Mouse (Mus musculus) forebrain, embryonic 16.5 days (tissue): Measurements from ENCODE around the gene Sppl2c. TPM values are rescaled to one million over a fixed set of nuclear protein-coding genes. Genes with fewer than 3 reads are reported as not detected.
A peak's percentile ranks its signal among the peaks of the same experiment; 100 is the strongest.

Experiments used
- ATAC-seq: fragments of 200-750 bp; cut with Nextera tagmentation; 2 replicates; pipeline ENCODE4 v1.8.0; 2017; ENCODE audit warnings: mild to moderate bottlenecking, moderate library complexity
- H3K27ac ChIP-seq: fragments of 300-500 bp; sonication (generic); 2 replicates; pipeline ENCODE4 v1.5.1; 2014; ENCODE audit warnings: low read length, control low read depth
- H3K27me3 ChIP-seq: fragments of 300-500 bp; sonication (generic); replicated peaks from 2 replicates; pipeline ENCODE4 v1.6.1; 2014; ENCODE audit warnings: low read length; ENCODE audit not compliant: control insufficient read depth, insufficient read depth
- H3K36me3 ChIP-seq: fragments of 300-500 bp; sonication (generic); 2 replicates; pipeline ENCODE4 v1.6.1; 2014; ENCODE audit not compliant: control insufficient read depth, insufficient read depth
- H3K4me1 ChIP-seq: fragments of 300-500 bp; sonication (generic); replicated peaks from 2 replicates; pipeline ENCODE4 v1.6.1; 2014; ENCODE audit warnings: low read length; ENCODE audit not compliant: control insufficient read depth, insufficient read depth
- H3K4me2 ChIP-seq: fragments of 300-500 bp; sonication (generic); 2 replicates; pipeline ENCODE4 v1.6.1; 2014; ENCODE audit warnings: mild to moderate bottlenecking, low read length, control low read depth
- H3K4me3 ChIP-seq: fragments of 300-500 bp; sonication (generic); replicated peaks from 2 replicates; pipeline ENCODE4 v1.5.1; 2014; ENCODE audit warnings: mild to moderate bottlenecking, low read length, control low read depth
- H3K9ac ChIP-seq: fragments of 300-500 bp; sonication (generic); replicated peaks from 2 replicates; pipeline ENCODE4 v1.6.1; 2014; ENCODE audit warnings: low read depth, low read length, control low read depth
- H3K9me3 ChIP-seq: fragments of 300-500 bp; sonication (generic); 2 replicates; pipeline ENCODE4 v1.6.1; 2016; ENCODE audit warnings: low read length; ENCODE audit not compliant: control insufficient read depth
- WGBS: fragments of 180-500 bp; shearing (Covaris S2); extraction: QIAGEN DNeasy Blood & Tissue Kit; methylation state at CpG from one replicate; pipeline ENCODE4 v1.1.7; 2014; 5-methylcytosine and 5-hydroxymethylcytosine counted together
- polyA plus RNA-seq: library from polyadenylated mRNA; unstranded; fragments of >200 nt; fragmentation: Nextera tagmentation; extraction: Ambion mirVana; gene quantifications from 2 replicates; pipeline ENCODE4 v1.2.1, GENCODE M21; 2015

The Sppl2c gene
- polyA plus RNA-seq, 1 experiment from 2014 or later: not detected

DNA sequence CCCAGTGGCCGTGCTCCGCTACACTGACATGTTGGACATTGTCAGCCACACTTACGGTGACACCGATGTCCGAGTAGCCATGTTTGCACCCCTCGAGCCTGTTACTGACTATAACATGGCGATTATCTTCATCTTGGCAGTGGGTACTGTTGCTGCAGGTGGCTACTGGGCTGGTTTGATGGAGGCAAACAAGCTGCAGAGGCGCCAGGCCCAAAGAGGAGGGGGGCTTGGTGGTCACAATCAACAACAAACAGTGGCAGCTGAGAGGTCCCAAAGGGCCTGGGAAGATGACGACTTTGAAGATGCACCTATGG lies 667 bp downstream of the Sppl2c start:
- WGBS: 90% methylated on average over 9 of the region's 9 CpGs
- Histone ChIP-seq H3K4me3 (no peak overlapping the region), H3K36me3 (no peaks in the 10 kb centered on the region), H3K9ac (no peak overlapping the region), H3K27me3 (0 out of 2 replicates have a peak, but pooled peaks cover 2% of the 10 kb centered on the region), H3K9me3 (no peaks in the 10 kb centered on the region), H3K27ac (no peak overlapping the region), H3K4me1 (no peaks in the 10 kb centered on the region), H3K4me2 (no peak overlapping the region)
- ATAC-seq: no peak

DNA sequence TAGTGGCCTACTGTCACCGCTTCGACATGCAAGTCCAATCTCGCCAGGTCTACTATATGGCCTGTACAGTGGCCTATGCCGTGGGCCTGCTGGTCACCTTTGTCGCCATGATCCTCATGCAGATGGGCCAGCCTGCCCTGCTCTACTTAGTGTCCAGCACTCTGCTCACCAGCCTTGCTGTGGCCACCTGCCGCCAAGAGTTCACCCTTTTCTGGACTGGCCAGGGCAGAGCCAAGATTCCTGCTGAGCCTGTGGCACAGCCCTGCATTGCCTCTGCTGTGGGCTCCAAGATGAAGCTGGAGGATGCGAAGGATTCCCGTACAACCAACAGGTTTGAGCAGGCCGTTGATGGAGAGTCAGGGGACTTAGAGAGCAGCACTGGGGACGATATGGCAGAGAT lies 1.6 kb downstream of the Sppl2c start:
- no peak overlapping the region for H3K27ac ChIP-seq
- no peak overlapping the region for H3K9ac ChIP-seq
- no peak overlapping the region for H3K4me3 ChIP-seq
- WGBS: 95% methylated on average over 10 of the region's 10 CpGs
- H3K4me1 ChIP-seq: no peaks in the 10 kb centered on the region
- no peak overlapping the region for H3K4me2 ChIP-seq
- H3K27me3 ChIP-seq: no peaks in the 10 kb centered on the region
- no peaks in the 10 kb centered on the region for H3K9me3 ChIP-seq
- no peak for ATAC-seq
- H3K36me3 ChIP-seq: no peaks in the 10 kb centered on the region

DNA sequence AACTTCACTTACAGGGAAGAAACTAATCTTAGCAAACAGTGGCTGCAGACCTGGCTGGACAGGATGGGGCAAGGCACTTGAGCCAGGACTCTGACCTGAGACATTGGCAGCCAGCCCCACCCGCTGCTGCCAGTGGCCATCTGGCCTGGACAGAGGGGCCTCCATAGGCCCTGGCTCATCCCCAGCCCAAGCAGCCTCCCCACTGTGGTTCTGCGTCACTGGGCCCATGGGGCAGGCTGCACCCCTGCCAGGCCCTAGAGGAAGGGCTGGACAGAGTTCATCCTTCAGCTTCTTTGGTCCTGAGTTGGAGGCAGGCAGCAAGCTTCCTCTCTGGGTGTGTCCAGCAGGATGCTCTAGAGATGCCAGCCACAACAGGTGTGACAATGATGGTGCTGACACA lies 3.9 kb downstream of the Sppl2c start:
- Histone ChIP-seq H3K4me3 (no peak overlapping the region), H3K27ac (no peak overlapping the region), H3K4me1 (no peaks in the 10 kb centered on the region), H3K9ac (no peak overlapping the region), H3K4me2 (no peak overlapping the region), H3K36me3 (no peaks in the 10 kb centered on the region), H3K9me3 (no peaks in the 10 kb centered on the region), H3K27me3 (no peaks in the 10 kb centered on the region)
- ATAC-seq: no peak
- 69% methylated on average over 2 of the region's 2 CpGs for WGBS

DNA sequence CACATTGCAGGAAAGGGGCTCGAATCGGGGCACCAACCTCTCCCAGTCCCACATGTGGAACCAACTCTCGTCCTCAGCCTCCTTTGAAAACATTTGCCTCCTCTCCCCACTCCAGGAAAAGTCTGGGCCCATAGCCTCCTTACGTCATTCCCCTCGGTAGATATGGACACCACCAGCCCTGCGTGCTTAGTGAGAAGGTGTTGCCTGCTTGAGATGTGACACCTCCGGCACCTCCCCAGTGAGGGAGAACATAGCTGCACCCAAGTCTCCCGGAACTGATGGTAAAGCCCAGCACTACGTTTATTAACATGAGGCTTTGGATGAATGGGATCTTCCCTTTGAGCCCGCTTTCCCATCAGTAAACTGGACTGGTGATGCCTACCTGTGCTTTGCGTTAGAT lies 9.3 kb downstream of the Sppl2c start:
- Histone ChIP-seq H3K27ac (no peak overlapping the region), H3K9me3 (no peaks in the 10 kb centered on the region), H3K9ac (no peak overlapping the region; the same call in 1 of the 2 replicates), H3K27me3 (peaks cover 6% of the 10 kb centered on the region; the same call in 1 of the 2 replicates), H3K4me3 (peak overlapping the region; percentile 17; the same call in 1 of the 2 replicates), H3K4me2 (peak overlapping the region; percentile 34), H3K4me1 (no peaks in the 10 kb centered on the region), H3K36me3 (no peaks in the 10 kb centered on the region)
- 78% methylated on average over 11 of the region's 11 CpGs for WGBS
- ATAC-seq: no peak

DNA sequence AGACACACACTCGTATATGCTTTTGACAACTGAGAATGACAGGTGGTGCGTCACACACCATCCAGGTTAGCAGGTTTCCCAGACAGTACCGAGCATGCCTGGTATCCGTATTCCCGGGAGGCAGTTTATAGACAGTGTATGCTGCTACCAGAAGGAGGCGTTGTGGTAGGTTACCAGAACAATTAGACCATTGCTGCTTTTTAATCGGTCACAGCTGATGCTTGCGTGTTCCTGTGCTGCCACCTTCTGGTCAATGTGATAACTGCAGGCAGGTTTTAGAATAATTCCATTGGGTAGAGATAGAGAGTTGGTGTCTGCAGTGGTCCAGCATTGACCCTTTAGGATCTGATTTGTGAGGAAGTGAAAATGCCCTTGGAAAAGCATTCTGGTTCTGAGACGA lies 9.7 kb downstream of the Sppl2c start:
- WGBS: 4% methylated on average over 9 of the region's 9 CpGs
- Histone ChIP-seq H3K4me1 (no peaks in the 10 kb centered on the region), H3K9ac (no peak overlapping the region; the same call in 1 of the 2 replicates), H3K27ac (no peak overlapping the region), H3K36me3 (no peaks in the 10 kb centered on the region), H3K27me3 (peaks cover 8% of the 10 kb centered on the region; the same call in 1 of the 2 replicates), H3K4me3 (peak overlapping the region; percentile 17; the same call in 1 of the 2 replicates), H3K4me2 (peak overlapping the region; percentile 34), H3K9me3 (no peaks in the 10 kb centered on the region)
- ATAC-seq: peak; percentile 88

DNA sequence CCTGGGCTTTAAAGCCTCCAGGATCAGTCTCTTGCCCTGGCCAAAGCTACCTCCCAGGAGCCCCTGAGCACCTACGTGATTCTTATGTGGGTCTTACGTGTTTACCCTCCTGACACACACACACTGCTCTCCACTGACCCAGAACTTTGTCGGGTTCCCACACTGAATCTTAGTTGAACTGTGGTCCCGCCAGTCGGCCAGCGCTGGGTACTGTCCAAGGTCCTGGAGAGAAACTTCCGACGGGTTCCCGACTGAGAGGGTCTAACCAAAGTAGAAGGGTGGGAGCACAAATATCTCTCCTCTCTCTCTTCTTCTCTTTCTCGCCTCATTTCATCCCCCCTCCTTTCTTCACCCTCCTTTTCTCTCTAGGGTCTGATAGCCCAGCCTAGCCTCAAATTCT lies 11.7 kb downstream of the Sppl2c start:
- Histone ChIP-seq H3K4me2 (no peak overlapping the region), H3K27ac (no peak overlapping the region), H3K27me3 (peaks cover 8% of the 10 kb centered on the region; the same call in 1 of the 2 replicates), H3K36me3 (no peaks in the 10 kb centered on the region), H3K4me1 (no peaks in the 10 kb centered on the region), H3K9me3 (peaks cover 3% of the 10 kb centered on the region; the same call in 1 of the 2 replicates), H3K4me3 (no peak overlapping the region), H3K9ac (no peak overlapping the region)
- ATAC-seq: no peak
- 8% methylated on average over 10 of the region's 10 CpGs for WGBS

DNA sequence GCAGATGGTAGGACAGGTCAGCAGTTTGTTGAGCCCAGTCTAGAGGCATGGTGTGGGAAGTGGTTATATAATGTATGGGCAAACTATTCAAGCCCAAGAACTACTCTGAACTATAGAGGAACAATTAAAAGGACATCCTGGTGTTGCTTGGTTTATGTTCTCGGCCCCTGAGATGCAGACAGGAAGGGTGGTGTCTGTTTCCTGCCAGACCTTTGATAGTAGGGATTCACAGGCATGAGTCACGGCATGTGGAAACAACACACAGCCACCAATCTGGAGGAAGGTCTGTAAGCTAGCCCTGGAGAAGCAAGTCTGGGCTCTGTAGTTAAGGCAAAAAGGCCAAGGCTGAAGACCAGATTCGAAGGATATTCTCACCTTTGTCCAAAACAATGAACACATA lies 17.1 kb downstream of the Sppl2c start:
- Histone ChIP-seq H3K4me3 (no peak overlapping the region), H3K36me3 (no peaks in the 10 kb centered on the region), H3K27ac (no peak overlapping the region), H3K9me3 (peaks cover 3% of the 10 kb centered on the region; the same call in 1 of the 2 replicates), H3K9ac (no peak overlapping the region), H3K4me2 (no peak overlapping the region), H3K4me1 (no peaks in the 10 kb centered on the region), H3K27me3 (peaks cover 5% of the 10 kb centered on the region; the same call in 1 of the 2 replicates)
- ATAC-seq: no peak
- WGBS: 84% methylated on average over 3 of the region's 3 CpGs

DNA sequence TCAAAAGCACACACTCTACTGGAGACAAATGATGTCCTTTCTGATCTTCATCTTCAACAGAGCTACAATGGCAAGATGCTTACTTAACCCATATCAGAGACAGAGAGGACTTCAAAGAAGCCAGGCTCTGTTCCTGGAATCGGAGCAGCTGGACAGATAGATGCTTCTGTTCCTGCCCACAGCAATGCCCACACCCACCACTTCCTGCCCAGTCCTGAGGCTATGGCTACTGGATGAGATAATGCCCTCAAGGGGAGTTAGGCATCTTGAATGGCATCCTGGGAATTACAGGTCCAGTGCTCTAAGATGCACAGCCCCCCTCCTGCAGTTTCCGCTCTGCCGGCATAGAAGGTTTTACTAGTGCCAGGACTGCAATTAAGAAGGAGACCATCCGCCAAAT lies 20.4 kb downstream of the Sppl2c start:
- Histone ChIP-seq H3K4me2 (no peak overlapping the region), H3K27ac (no peak overlapping the region), H3K4me1 (no peaks in the 10 kb centered on the region), H3K9me3 (no peaks in the 10 kb centered on the region; the same call in 1 of the 2 replicates), H3K36me3 (no peaks in the 10 kb centered on the region), H3K27me3 (no peaks in the 10 kb centered on the region), H3K9ac (no peak overlapping the region), H3K4me3 (no peak overlapping the region)
- WGBS: 71% methylated on average over 4 of the region's 4 CpGs
- ATAC-seq: no peak

DNA sequence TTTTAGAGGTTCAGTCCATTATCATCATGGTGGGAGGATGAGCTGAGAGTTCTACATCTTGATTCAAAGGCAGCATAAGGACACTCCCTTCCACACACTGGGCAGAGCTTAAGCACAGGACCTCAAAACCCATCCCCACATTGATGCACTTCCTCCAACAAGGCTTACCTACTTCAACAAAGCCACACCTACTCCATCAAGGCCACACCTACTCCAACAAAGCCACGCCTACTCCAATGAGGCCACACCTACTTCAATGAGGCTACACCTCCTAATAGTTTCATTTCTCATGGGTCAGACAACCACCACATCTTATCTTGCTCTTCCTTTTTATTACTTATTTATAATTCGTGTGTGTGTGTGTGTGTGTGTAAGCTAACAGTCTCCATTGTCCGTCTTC lies 22.9 kb downstream of the Sppl2c start:
- no peak for ATAC-seq
- Histone ChIP-seq H3K27ac (no peak overlapping the region), H3K4me1 (no peaks in the 10 kb centered on the region), H3K9me3 (no peaks in the 10 kb centered on the region), H3K9ac (no peak overlapping the region), H3K36me3 (no peaks in the 10 kb centered on the region), H3K4me3 (no peak overlapping the region), H3K4me2 (no peak overlapping the region), H3K27me3 (no peaks in the 10 kb centered on the region)
- WGBS: 76% methylated on average over 3 of the region's 3 CpGs

DNA sequence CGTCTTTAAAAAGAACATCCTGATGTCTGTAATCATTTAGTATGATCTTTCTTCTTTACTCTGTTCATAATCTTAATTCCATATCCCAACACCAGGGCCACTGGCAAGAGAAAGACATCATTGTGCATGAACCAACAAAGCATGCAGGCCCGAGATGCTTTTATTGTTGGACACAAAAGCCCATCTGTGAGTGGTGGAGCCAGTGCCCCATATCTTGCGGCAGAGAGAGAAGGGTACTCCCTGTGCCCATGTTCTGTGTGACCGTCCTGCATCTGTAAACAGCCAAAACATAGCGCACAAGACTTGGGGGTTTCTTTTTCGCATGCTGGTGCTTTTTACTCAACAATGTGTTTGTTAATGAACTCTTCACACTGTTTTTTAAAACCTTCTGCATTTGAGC lies 25.1 kb downstream of the Sppl2c start:
- 74% methylated on average over 6 of the region's 6 CpGs for WGBS
- Histone ChIP-seq H3K27me3 (no peaks in the 10 kb centered on the region), H3K27ac (no peak overlapping the region), H3K9me3 (no peaks in the 10 kb centered on the region), H3K9ac (no peak overlapping the region), H3K4me1 (no peaks in the 10 kb centered on the region), H3K4me2 (no peak overlapping the region), H3K4me3 (no peak overlapping the region), H3K36me3 (no peaks in the 10 kb centered on the region)
- no peak for ATAC-seq
